Mouse (Mus musculus): ENCODE results near the gene Coq5. TPM values are rescaled to one million over a fixed set of nuclear protein-coding genes. Genes with fewer than 3 reads are reported as not detected.
"Not testable (repeated sequence)": the region's sequence is repeated elsewhere in the genome, so short reads cannot be mapped to it uniquely, and the experiment has no call there.

The Coq5 gene
- polyA plus RNA-seq, 1 experiment from 2014 or later, result 61.3 TPM

DNA sequence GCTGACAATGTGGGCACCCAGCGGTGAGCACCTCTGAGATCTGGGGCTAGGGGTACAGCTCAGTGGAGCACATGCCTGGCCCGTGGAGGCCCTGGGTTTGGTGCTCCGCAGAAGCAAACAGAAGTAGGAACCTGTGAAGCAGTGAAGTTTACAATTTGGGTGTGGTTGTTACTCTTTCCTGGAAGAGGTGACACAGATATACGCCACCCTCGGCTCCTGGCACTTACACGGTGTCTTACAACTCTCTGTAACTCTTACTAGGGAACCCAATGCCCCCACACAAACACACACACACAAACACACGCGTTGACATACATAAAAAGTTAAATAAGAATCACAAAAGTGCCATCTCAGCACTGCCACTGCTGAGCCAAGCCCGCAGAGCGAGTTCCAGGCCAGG is 16.9 kb downstream of the Coq5 start:
- Histone ChIP-seq H3K4me2 (replicated peaks) (no peak overlapping the region), H3K9me3 (no peaks in the 10 kb centered on the region), H3K4me1 (peaks cover 26% of the 10 kb centered on the region), H3K36me3 (peaks cover 43% of the 10 kb centered on the region), H3K9ac (replicated peaks) (no peak overlapping the region), H3K27me3 (no peaks in the 10 kb centered on the region), H3K27ac (replicated peaks) (no peak overlapping the region), H3K4me3 (no peak overlapping the region)
- no peak for ATAC-seq (replicated peaks)
- WGBS, result 84% methylated on average over 10 of the region's 10 CpGs

DNA sequence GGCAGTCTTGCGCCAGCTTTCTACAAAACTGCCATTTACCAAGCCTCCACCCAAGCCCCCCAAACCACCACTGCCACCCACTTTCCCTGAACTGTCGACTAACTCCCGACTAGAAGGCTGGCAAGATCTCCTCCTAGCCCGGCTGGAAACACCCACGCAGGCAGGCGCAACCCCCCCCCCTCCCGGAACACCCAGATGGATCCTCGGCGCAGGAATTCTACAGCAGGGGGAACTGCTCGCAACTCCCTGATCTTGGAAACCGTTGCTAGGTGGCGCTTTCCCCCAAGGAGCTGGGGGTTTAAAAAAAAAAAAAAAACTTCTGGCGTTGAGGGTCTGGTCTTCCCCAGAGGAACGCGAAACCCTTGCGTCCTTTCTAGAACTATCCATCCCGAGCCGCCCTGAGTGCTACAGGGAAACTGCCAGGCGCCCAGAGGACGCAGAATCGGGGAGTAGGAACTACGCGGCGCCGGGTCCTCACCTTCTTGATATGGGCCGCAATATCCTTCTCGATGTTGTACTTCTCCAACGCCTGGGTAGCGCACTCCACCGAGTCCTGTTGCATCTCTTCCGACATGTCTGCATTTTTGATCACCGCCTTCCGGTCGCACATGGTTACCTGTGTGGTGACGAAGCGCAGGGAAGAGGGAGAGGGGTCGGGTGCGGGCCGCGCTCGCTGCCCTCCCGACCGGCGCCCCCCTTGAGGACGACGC is 20.7 kb downstream of the Coq5 start:
- Histone ChIP-seq H3K9me3 (no peaks in the 10 kb centered on the region), H3K4me1 (peaks cover 34% of the 10 kb centered on the region), H3K27ac (replicated peaks) (peak overlapping the region; percentile 96), H3K27me3 (no peaks in the 10 kb centered on the region), H3K36me3 (peaks cover 26% of the 10 kb centered on the region), H3K4me3 (peak overlapping the region; percentile 97), H3K9ac (replicated peaks) (peak overlapping the region; percentile 93), H3K4me2 (replicated peaks) (peak overlapping the region; percentile 70)
- under 1% methylated on average over 46 of the region's 46 CpGs for WGBS
- no peak; the same call in none of the 2 replicates for ATAC-seq (replicated peaks)

DNA sequence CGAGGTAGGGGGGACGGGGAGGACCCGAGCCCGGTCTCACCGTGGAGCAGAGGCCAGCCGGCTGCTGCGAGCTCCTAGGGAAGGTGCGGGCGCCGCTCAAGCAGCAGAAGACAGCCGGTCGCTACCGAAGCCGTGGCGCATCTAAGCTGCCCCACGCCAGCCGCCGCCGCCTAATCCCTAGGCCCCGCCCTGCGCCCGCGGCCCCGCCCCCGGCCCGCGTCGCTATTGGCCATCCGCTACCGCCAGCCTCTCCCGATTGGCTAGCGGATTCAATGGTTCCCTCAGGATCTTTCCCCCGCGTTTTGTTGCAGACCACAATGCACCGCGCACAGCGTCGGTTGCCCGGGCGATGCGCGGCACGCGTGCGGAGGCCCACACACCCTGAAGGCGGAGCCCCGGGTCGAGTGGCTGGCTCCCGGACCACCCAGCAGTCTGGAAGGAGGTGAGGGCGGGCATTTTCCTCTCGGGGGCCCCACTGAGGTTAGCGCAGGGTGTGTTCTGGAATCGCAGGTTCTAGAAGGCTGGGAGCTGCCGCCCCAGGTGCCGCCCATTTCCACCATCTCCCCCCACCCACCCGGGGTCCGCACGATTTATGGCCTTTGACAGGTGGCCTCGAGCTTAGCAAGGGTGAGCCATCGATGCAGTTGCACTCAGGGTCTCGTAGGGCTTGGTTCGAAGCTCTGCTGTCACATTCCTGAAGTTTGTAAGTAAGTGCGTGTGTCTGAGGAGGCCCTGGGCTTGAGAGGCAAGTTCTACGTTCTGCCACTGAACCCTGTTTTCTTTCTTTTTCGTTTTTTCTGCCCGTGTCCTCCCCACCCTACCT is 21.5 kb downstream of the Coq5 start, which contains the start of gene Dynll1:
Gene Dynll1 (minus strand): TSS at position 208 of the 823 bp plus-strand sequence.
- Histone ChIP-seq H3K4me2 (replicated peaks) (peak within 1 kb of the TSS; percentile 70), H3K27ac (replicated peaks) (peak within 1 kb of the TSS; percentile 96), H3K27me3 (no peaks in the 10 kb centered on the region), H3K9me3 (no peaks in the 10 kb centered on the region), H3K9ac (replicated peaks) (peak within 1 kb of the TSS; percentile 93), H3K36me3 (peaks cover 21% of the 10 kb centered on the region), H3K4me3 (peak within 1 kb of the TSS; percentile 97), H3K4me1 (peaks cover 34% of the 10 kb centered on the region)
- peak; percentile 98 for ATAC-seq (replicated peaks)
- under 1% methylated on average over 58 of the region's 66 CpGs for WGBS

DNA sequence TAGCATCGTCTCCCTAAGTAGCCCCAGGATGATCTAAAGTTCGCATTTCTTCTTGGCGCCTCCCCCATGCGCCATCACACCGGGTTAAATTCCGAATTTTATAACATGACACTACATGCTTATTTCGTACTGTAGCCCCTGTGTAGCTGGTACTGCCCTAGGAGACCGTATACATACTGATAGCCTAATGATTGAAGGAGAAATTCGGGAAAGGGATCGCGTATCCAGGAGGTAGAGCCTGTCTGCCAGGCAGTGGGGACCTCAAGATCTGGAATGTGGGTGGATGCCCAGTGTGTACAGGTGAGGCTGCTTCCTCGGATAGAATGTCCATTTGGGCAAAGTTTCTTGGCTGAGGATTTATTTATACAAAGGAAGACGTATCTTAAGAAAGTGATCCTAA is 22.1 kb downstream of the Coq5 start:
- Histone ChIP-seq H3K36me3 (peaks cover 20% of the 10 kb centered on the region), H3K4me2 (replicated peaks) (peak overlapping the region; percentile 63), H3K27ac (replicated peaks) (0 out of 2 replicates have a peak overlapping the region, but pooled peaks have one; percentile 44), H3K9ac (replicated peaks) (peak overlapping the region; percentile 49), H3K9me3 (no peaks in the 10 kb centered on the region), H3K27me3 (no peaks in the 10 kb centered on the region), H3K4me3 (peak overlapping the region; percentile 97), H3K4me1 (peaks cover 34% of the 10 kb centered on the region)
- WGBS, result 31% methylated on average over 13 of the region's 13 CpGs
- no peak for ATAC-seq (replicated peaks)

DNA sequence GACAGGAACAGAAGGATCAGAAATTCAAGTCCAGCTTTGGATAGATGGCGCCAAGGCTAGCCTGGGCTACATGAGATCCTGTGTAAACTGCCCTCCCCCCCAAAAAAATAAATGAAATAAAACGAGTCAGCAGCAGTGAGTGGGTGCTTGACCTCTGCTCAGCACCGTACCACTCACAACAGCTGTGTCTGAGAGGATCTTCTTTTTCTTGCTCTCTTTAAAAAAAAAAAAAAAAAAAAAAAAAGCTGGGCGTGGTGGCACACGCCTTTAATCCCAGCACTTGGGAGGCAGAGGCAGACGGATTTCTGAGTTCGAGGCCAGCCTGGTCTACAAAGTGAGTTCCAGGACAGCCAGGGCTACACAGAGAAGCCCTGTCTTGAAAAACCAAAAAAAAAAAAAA is 22.7 kb downstream of the Coq5 start:
- ATAC-seq (replicated peaks); H3K9me3 ChIP-seq; H3K9ac ChIP-seq (replicated peaks); H3K27me3 ChIP-seq; H3K27ac ChIP-seq (replicated peaks): not testable (repeated sequence)
- H3K36me3 ChIP-seq, result peaks cover 16% of the 10 kb centered on the region
- 91% methylated on average over 5 of the region's 7 CpGs for WGBS
- H3K4me3 ChIP-seq, result peak overlapping the region; percentile 97; the same call in 1 of the 2 replicates
- H3K4me1 ChIP-seq, result peaks cover 31% of the 10 kb centered on the region
- H3K4me2 ChIP-seq (replicated peaks), result peak overlapping the region; percentile 63; the same call in 1 of the 2 replicates

DNA sequence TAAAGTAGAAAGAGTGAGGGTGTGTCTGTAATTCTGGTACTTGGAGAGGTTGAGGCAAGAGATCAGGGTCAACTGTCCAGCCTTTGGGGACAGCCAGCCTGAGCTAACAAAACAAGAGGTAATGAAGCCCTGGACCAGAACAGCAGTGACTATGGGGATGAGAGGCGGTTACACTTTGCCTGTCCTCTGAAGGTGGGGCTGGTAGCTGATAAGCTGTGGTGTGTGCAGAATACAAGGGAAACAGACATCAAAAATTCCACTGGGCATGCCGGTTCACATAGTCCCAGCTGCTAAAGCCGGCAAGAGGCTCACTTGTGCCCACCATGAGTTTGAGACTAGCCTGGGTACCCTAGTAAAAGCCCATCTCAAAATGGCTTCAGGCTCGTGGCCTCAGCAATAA is 32.9 kb downstream of the Coq5 start:
- WGBS, result 91% methylated on average over 4 of the region's 4 CpGs

DNA sequence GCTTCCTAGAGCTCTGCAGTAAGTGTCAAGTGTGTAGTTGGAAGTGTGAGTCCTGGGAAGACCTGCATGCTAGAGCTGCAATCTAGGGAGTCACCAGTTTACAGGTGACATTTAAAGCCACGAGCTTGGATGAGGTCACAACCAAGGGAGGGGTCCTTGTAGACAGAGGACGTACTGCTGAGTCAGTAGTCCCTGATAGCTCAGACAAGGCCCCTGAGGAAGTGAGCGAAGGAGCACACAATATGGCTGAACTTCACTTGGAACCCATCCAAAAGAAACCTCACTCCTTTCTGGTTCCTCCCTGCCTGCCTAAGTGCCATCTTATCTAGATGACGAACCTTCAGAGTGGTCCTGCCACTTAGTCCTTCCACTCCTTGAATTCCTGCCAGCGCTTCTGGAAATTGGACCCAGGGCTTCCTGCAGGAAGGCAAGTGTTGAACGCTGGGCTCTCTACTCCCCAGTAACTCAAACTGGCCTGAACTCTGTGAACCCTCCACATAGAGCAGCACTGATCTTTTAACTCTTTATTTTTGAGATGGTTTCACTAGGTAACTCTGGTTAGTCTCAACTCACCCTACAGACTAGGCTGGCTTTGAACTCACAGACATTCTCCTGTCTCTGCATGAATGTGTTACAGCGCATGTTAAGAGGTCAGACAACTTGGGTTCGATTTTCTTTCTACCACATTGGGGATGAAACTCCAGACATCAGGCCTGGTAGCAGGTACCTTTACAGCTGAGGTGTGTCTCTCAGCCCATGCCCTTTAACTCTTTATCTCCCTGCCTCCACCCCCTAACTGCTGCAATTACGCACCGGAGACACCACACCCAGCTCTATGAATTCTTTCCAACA is 33.6 kb downstream of the Coq5 start:
- H3K4me3 ChIP-seq, result no peak overlapping the region
- 69% methylated on average over 10 of the region's 10 CpGs for WGBS
- H3K9ac ChIP-seq (replicated peaks), result no peak overlapping the region
- no peak overlapping the region for H3K4me2 ChIP-seq (replicated peaks)
- H3K9me3 ChIP-seq, result no peaks in the 10 kb centered on the region
- H3K4me1 ChIP-seq, result peaks cover 16% of the 10 kb centered on the region
- H3K27ac ChIP-seq (replicated peaks), result no peak overlapping the region
- no peaks in the 10 kb centered on the region for H3K27me3 ChIP-seq
- H3K36me3 ChIP-seq, result no peaks in the 10 kb centered on the region
- ATAC-seq (replicated peaks), result no peak

More for the DNA sequence above, 32.9 kb downstream of the Coq5 start:
- no peak overlapping the region for H3K4me2 ChIP-seq (replicated peaks)
- no peak overlapping the region for H3K27ac ChIP-seq (replicated peaks)
- no peaks in the 10 kb centered on the region for H3K9me3 ChIP-seq
- no peak overlapping the region for H3K9ac ChIP-seq (replicated peaks)
- no peaks in the 10 kb centered on the region for H3K27me3 ChIP-seq
- no peak overlapping the region for H3K4me3 ChIP-seq
- no peak for ATAC-seq (replicated peaks)
- H3K4me1 ChIP-seq, result peaks cover 9% of the 10 kb centered on the region
- no peaks in the 10 kb centered on the region for H3K36me3 ChIP-seq

DNA sequence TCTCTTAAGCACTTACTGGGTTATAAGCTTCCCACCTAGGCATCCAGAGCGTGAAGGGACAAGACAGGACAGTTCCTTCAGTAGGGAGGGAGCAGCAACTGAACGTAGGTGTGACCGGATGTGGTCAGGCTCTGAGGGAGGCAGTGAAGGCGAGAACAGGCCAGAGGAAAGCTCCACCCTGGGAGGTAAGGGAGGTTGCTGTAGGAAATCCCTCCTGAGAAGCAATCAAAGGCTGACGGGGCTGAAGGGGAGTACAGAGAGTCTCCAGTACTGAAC is 34.1 kb downstream of the Coq5 start:
- Histone ChIP-seq H3K9ac (replicated peaks) (no peak overlapping the region), H3K9me3 (no peaks in the 10 kb centered on the region), H3K27me3 (no peaks in the 10 kb centered on the region), H3K4me1 (peaks cover 22% of the 10 kb centered on the region), H3K4me3 (no peak overlapping the region), H3K4me2 (replicated peaks) (no peak overlapping the region), H3K27ac (replicated peaks) (no peak overlapping the region), H3K36me3 (no peaks in the 10 kb centered on the region)
- ATAC-seq (replicated peaks), result no peak
- WGBS, result 47% methylated on average over 5 of the region's 5 CpGs

DNA sequence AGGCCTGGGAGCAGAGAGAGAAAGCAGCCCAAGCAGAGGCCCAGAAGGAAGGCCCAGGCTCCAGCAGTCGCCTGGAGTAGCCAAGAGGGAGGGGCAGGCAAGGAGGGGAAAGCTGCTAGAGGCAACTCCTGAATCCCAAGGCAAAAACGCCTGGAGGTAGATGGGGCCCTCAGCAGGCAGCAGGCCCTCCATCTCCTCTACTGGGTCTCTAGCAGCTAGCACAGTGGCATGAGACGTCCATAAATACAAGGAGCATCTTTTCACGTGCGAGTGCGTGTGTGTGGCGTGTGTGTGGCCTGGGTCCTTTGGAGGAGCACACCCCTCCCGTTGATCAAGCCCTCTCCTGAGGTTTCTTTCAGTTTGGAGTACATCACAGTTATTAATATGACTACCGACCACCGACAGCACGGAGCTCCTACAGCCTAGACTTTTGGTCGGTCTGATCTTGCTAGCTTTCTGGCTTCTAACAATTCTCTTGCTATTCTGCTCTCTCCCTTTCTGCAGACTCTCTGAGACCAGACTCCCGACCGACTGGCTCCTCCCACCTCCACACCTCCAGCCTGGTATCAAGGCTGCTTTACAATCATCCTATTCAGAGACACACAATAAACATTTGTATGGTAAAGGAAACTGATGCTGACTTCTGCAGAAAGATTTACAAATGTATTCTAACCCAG is 37.6 kb downstream of the Coq5 start:
- H3K4me1 ChIP-seq, result peaks cover 34% of the 10 kb centered on the region
- H3K9me3 ChIP-seq, result no peaks in the 10 kb centered on the region
- H3K4me2 ChIP-seq (replicated peaks), result no peak overlapping the region
- ATAC-seq (replicated peaks), result peak; percentile 26
- H3K4me3 ChIP-seq, result no peak overlapping the region
- H3K9ac ChIP-seq (replicated peaks), result peak overlapping the region; percentile 34
- no peaks in the 10 kb centered on the region for H3K36me3 ChIP-seq
- H3K27me3 ChIP-seq, result no peaks in the 10 kb centered on the region
- 6% methylated on average over 14 of the region's 14 CpGs for WGBS
- H3K27ac ChIP-seq (replicated peaks), result peak overlapping the region; percentile 89

DNA sequence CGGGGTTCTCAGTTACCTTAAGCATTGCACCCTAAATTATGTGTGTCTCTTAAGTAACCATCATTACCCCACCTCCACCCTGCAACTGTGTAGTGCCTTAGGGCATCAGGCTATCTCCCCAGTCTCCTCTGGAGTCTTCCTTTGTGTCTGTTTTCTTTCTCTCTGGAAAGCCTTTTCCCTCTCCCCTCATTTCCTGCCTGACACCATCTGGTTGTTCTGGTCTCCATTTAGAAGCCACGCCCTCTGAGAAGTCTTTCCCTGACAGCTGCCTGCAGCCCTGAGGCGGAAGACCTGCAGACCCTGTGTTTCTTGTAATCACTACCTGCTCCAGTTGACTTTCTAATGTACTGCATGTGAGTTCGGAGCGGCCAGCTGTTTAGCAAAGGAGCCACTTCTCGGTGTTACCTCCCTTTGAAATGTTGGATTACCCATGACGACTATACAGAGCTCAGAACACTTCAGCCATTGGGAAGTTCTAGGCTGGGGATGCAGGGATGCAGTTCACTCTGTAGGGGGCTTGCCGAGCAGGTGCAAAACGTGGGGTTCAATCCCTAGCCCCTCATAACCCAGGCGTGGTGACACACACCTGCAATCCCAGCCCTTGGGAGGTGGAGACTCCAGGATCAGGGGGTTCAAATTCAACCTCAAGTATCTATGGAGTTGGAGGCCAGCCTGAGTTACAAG is 38.3 kb downstream of the Coq5 start:
- ATAC-seq (replicated peaks), result peak; percentile 29; the same call in 1 of the 2 replicates
- WGBS, result 10% methylated on average over 10 of the region's 10 CpGs
- 0 out of 2 replicates have a peak overlapping the region, but pooled peaks have one; percentile 6 for H3K9ac ChIP-seq (replicated peaks)
- no peaks in the 10 kb centered on the region for H3K36me3 ChIP-seq
- no peaks in the 10 kb centered on the region for H3K9me3 ChIP-seq
- H3K4me1 ChIP-seq, result peaks cover 34% of the 10 kb centered on the region
- H3K4me3 ChIP-seq, result no peak overlapping the region
- H3K27me3 ChIP-seq, result no peaks in the 10 kb centered on the region
- peak overlapping the region; percentile 89 for H3K27ac ChIP-seq (replicated peaks)
- no peak overlapping the region; the same call in 1 of the 2 replicates for H3K4me2 ChIP-seq (replicated peaks)
